Mouse (Mus musculus) E14TG2a.4 (cell line): ENCODE measurements at regions not wholly inside any gene's neighbourhood (a gene's known extent, or its start where the extent isn't known, plus 50 kb on each side); places are given as distances from the start of the nearest gene placed in this dataset.

Experiments used
- CTCF ChIP-seq: conservative IDR thresholded peaks from 2 replicates; pipeline ENCODE4 v1.5.1; 2014; ENCODE audit warnings: low read length
- NANOG ChIP-seq: IDR thresholded peaks from 2 replicates; pipeline ENCODE4 v1.6.1; 2014; ENCODE audit warnings: borderline replicate concordance, low read length, mixed read lengths
- POU5F1 ChIP-seq: IDR thresholded peaks from 2 replicates; pipeline ENCODE4 v1.6.1; 2014; ENCODE audit warnings: low read length, borderline replicate concordance

DNA sequence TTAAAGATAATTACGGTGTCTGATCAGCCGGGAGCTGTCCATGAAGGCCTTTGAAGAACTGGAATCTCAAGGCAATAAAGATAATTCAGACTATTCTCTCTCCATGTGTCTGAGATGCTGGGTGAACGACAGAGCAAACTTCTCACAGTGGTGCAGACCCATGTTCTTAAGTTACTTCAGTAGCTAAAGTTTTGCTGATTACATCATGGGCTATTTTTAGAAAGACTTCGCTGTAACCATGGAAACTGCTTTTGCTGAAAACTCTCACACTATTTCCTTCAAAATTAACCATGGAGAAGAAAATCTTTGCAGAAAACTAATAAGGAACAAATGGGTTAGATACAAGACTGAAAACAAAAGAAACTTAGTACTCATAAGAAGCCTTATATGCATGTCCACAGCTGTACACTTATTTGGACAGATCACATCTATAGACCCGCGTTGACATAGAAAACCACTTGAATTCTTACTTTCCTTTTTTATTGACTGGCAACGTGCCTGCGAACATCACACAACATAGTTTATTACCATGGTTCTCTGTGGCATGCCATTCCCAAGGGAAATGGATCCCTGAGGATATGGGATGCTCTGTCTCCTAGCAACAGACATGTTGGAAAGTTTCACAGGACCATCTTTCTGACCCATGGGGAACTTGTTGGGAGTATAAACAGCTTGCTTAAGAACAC lies 432.8 kb upstream of the Tmpo start:
- TF ChIP-seq CTCF: no peak
- TF ChIP-seq POU5F1: no peak
- no peak for TF ChIP-seq NANOG
